Mouse (Mus musculus) testis, postnatal 10 days (tissue): ENCODE results near the gene Kifc1.

Source experiments
- DNase-seq: peaks from one replicate; pipeline ENCODE4 v3.0.0; 2021; ENCODE audit warnings: low spot score

The Kifc1 gene

GRCm38 (mm10) chr17:33890533-33891059 lies at the start of gene Kifc1:
TSS of gene Kifc1 (minus strand) at chr17:33890661.
- peak; percentile 99 for DNase-seq

GRCm38 (mm10) chr17:33938783-33939182 lies 48.3 kb upstream of the Kifc1 start:
- peak; percentile 47 for DNase-seq

- peak; percentile 49 for DNase-seq
Measured at GRCm38 (mm10) chr17:33936993-33937392, 46.5 kb upstream of the Kifc1 start.

- peak; percentile 54 for DNase-seq
Measured at GRCm38 (mm10) chr17:33935422-33936055, 45.1 kb upstream of the Kifc1 start.

- no peak for DNase-seq
Measured at GRCm38 (mm10) chr17:33932970-33933369, 42.5 kb upstream of the Kifc1 start.

- peak; percentile 48 for DNase-seq
Measured at GRCm38 (mm10) chr17:33932448-33932847, 42.0 kb upstream of the Kifc1 start.

- peak; percentile 52 for DNase-seq
Measured at GRCm38 (mm10) chr17:33931947-33932346, 41.5 kb upstream of the Kifc1 start.

- DNase-seq, result peak; percentile 48
Measured at GRCm38 (mm10) chr17:33931159-33931866, 40.9 kb upstream of the Kifc1 start.

GRCm38 (mm10) chr17:33930280-33931158 lies 40.1 kb upstream of the Kifc1 start:
- DNase-seq, result peak; percentile 72

GRCm38 (mm10) chr17:33929371-33930279 lies 39.2 kb upstream of the Kifc1 start, which contains the start of gene Rgl2:
TSS of gene Rgl2 (plus strand) at chr17:33929543.
- DNase-seq, result peak; percentile 98

- DNase-seq, result no peak
Measured at GRCm38 (mm10) chr17:33928251-33928947, 37.9 kb upstream of the Kifc1 start.

GRCm38 (mm10) chr17:33926207-33926932 lies 35.9 kb upstream of the Kifc1 start:
- DNase-seq, result peak; percentile 70

- DNase-seq, result peak; percentile 47
Measured at GRCm38 (mm10) chr17:33925406-33926116, 35.1 kb upstream of the Kifc1 start.

GRCm38 (mm10) chr17:33924577-33925283 lies 34.3 kb upstream of the Kifc1 start:
- peak; percentile 80 for DNase-seq

GRCm38 (mm10) chr17:33921361-33921760 lies 30.9 kb upstream of the Kifc1 start:
- no peak for DNase-seq

GRCm38 (mm10) chr17:33920282-33921097 lies 30.0 kb upstream of the Kifc1 start:
- DNase-seq, result peak; percentile 92
